Comparison of ENCODE assay signal across 8 mouse cellular contexts in genomic region chr2:109917496-109918413, GRCm38 (mm10). TPM values are rescaled to one million over a fixed set of nuclear protein-coding genes. Genes with fewer than 3 reads are reported as not detected.
A peak's percentile ranks its signal among the peaks of the same experiment; 100 is the strongest.
DNase-seq lines count a peak whose midpoint lies in the region; ATAC-seq and TF ChIP-seq lines count a peak whose summit lies in the region.

TSS of gene Lgr4 (plus strand) at chr2:109917647.

- peak; percentile 98 for ATAC-seq in forebrain, embryonic 12.5 days (ENCODE audit: low FRiP score)
- ATAC-seq in heart, postnatal 0 days (ENCODE audit: insufficient read depth, low read depth): peak; percentile 98
- peak; percentile 96 for ATAC-seq in liver, embryonic 16.5 days (ENCODE audit: low read depth)
- ATAC-seq in neural tube, embryonic 14.5 days (ENCODE audit: low read depth): peak; percentile 97

- DNase-seq in c-Kit-positive CD71-positive TER-119-positive erythroid progenitor cells, embryonic 14.5 days (ENCODE audit: low spot score): peak; percentile 94
- peak; percentile 99 for DNase-seq in heart, postnatal 0 days (ENCODE audit: low spot score)
- DNase-seq in kidney, postnatal 4 days: peak; percentile 95 to 97
- DNase-seq in testis, postnatal 10 days (ENCODE audit: low spot score): peak; percentile 94

- TF ChIP-seq EP300 in heart, postnatal 0 days (IDR thresholded peaks at IDR 0.05; ENCODE audit: low read depth): no peak

- under 1% methylated on average over 85 of the region's 111 CpGs for WGBS in forebrain, embryonic 12.5 days
- under 1% methylated on average over 77 of the region's 111 CpGs for WGBS in heart, postnatal 0 days
- WGBS in liver, embryonic 16.5 days (ENCODE audit: insufficient replicate concordance): under 1% methylated on average over 93 of the region's 111 CpGs
- under 1% methylated on average over 64 of the region's 111 CpGs for WGBS in neural tube, embryonic 14.5 days

- peak within 1 kb of the TSS; percentile 88 for H3K4me2 ChIP-seq in forebrain, embryonic 12.5 days
- peak within 1 kb of the TSS; percentile 84 for H3K4me2 ChIP-seq in heart, postnatal 0 days (ENCODE audit: low read depth, low read length)
- H3K4me2 ChIP-seq in liver, embryonic 16.5 days (ENCODE audit: low read depth, low read length): peak within 1 kb of the TSS; percentile 93
- H3K4me2 ChIP-seq in neural tube, embryonic 14.5 days (ENCODE audit: low read depth, low read length): peak within 1 kb of the TSS; percentile 63

- peaks cover 73% of the 10 kb centered on the region for H3K4me1 ChIP-seq in E14TG2a.4 (replicated peaks; ENCODE audit: low read depth, low read length)
- H3K4me1 ChIP-seq in forebrain, embryonic 12.5 days: peaks cover 21% of the 10 kb centered on the region
- peaks cover 34% of the 10 kb centered on the region for H3K4me1 ChIP-seq in heart, postnatal 0 days (ENCODE audit: control insufficient read depth, insufficient read depth)
- H3K4me1 ChIP-seq in liver, embryonic 16.5 days (ENCODE audit: control insufficient read depth, low read depth, low read length): peaks cover 20% of the 10 kb centered on the region
- H3K4me1 ChIP-seq in neural tube, embryonic 14.5 days (ENCODE audit: control insufficient read depth, insufficient read depth, low read length): peaks cover 21% of the 10 kb centered on the region; the same call in 1 of the 2 replicates

- peak within 1 kb of the TSS; percentile 86 for H3K9ac ChIP-seq in forebrain, embryonic 12.5 days
- H3K9ac ChIP-seq in heart, postnatal 0 days (replicated peaks; ENCODE audit: low read depth, low read length): peak within 1 kb of the TSS; percentile 90
- peak within 1 kb of the TSS; percentile 78 for H3K9ac ChIP-seq in liver, embryonic 16.5 days (ENCODE audit: low read depth, low read length)
- H3K9ac ChIP-seq in neural tube, embryonic 14.5 days (replicated peaks; ENCODE audit: low read depth, low read length): peak within 1 kb of the TSS; percentile 89

- peak within 1 kb of the TSS; percentile 96 for H3K27ac ChIP-seq in forebrain, embryonic 12.5 days
- peak within 1 kb of the TSS; percentile 100 for H3K27ac ChIP-seq in heart, postnatal 0 days (ENCODE audit: low read depth)
- peak within 1 kb of the TSS; percentile 90 for H3K27ac ChIP-seq in liver, embryonic 16.5 days (ENCODE audit: low read length)
- peak within 1 kb of the TSS; percentile 92 for H3K27ac ChIP-seq in neural tube, embryonic 14.5 days (ENCODE audit: low read depth, low read length)

- H3K4me3 ChIP-seq in E14TG2a.4 (replicated peaks; ENCODE audit: low read length): peak within 1 kb of the TSS; percentile 90
- peak within 1 kb of the TSS; percentile 85 for H3K4me3 ChIP-seq in forebrain, embryonic 12.5 days (replicated peaks)
- H3K4me3 ChIP-seq in heart, postnatal 0 days (ENCODE audit: low read depth, low read length): peak within 1 kb of the TSS; percentile 73
- peak within 1 kb of the TSS; percentile 77 for H3K4me3 ChIP-seq in liver, embryonic 16.5 days (ENCODE audit: low read depth, low read length)
- peak within 1 kb of the TSS; percentile 55 for H3K4me3 ChIP-seq in neural tube, embryonic 14.5 days (ENCODE audit: low read depth, low read length)

- TF ChIP-seq CTCF in E14TG2a.4 (conservative IDR thresholded peaks at IDR 0.05; ENCODE audit: low read length): no peak
- no peak for TF ChIP-seq CTCF in heart, postnatal 0 days (IDR thresholded peaks at IDR 0.05; ENCODE audit: low read depth)

- peaks cover 30% of the 10 kb centered on the region for H3K36me3 ChIP-seq in E14TG2a.4 (ENCODE audit: insufficient read depth, low read length)
- no peaks in the 10 kb centered on the region for H3K36me3 ChIP-seq in forebrain, embryonic 12.5 days (replicated peaks)
- no peaks in the 10 kb centered on the region for H3K36me3 ChIP-seq in heart, postnatal 0 days (replicated peaks; ENCODE audit: control insufficient read depth, insufficient read depth, low read length)
- no peaks in the 10 kb centered on the region for H3K36me3 ChIP-seq in liver, embryonic 16.5 days (ENCODE audit: control insufficient read depth, insufficient read depth)
- H3K36me3 ChIP-seq in neural tube, embryonic 14.5 days (ENCODE audit: control insufficient read depth, insufficient read depth, low read length): no peaks in the 10 kb centered on the region

- H3K9me3 ChIP-seq in E14TG2a.4 (ENCODE audit: low read length): no peaks in the 10 kb centered on the region
- H3K9me3 ChIP-seq in forebrain, embryonic 12.5 days: no peaks in the 10 kb centered on the region
- H3K9me3 ChIP-seq in heart, postnatal 0 days (replicated peaks; ENCODE audit: control insufficient read depth, low read length): no peaks in the 10 kb centered on the region
- H3K9me3 ChIP-seq in liver, embryonic 16.5 days (replicated peaks; ENCODE audit: control insufficient read depth, low read length): no peaks in the 10 kb centered on the region
- no peaks in the 10 kb centered on the region for H3K9me3 ChIP-seq in neural tube, embryonic 14.5 days (ENCODE audit: control insufficient read depth, low read length)

- H3K27me3 ChIP-seq in E14TG2a.4 (ENCODE audit: insufficient read depth, low read length): no peaks in the 10 kb centered on the region
- H3K27me3 ChIP-seq in forebrain, embryonic 12.5 days: peaks cover 30% of the 10 kb centered on the region
- H3K27me3 ChIP-seq in heart, postnatal 0 days (ENCODE audit: control insufficient read depth, insufficient read depth, low read length): no peaks in the 10 kb centered on the region
- H3K27me3 ChIP-seq in liver, embryonic 16.5 days (ENCODE audit: control insufficient read depth, insufficient read depth, low read depth, low read length): no peaks in the 10 kb centered on the region; the same call in 1 of the 2 replicates
- no peaks in the 10 kb centered on the region for H3K27me3 ChIP-seq in neural tube, embryonic 14.5 days (ENCODE audit: control insufficient read depth, insufficient read depth, low read length)

RNA-seq across cellular contexts. Expression of gene Lgr4, which starts in this region (rescaled TPM):
- 7.8 and 8.7 TPM in 2 replicates for polyA plus RNA-seq in forebrain, embryonic 12.5 days (2016; fragmentation: Nextera tagmentation; extraction: Ambion mirVana)
- 49.7 and 61.2 TPM in 2 replicates for total RNA-seq in heart, postnatal 0 days (2014; rRNA removed; ENCODE audit: low replicate concordance)
- polyA plus RNA-seq in heart, postnatal 0 days (2015; fragmentation: Nextera tagmentation; extraction: Ambion mirVana): 10.2 and 10.9 TPM in 2 replicates
- 2.9 and 3.5 TPM in 2 replicates for polyA plus RNA-seq in liver, embryonic 16.5 days (2015; fragmentation: Nextera tagmentation; extraction: Ambion mirVana)
- 10.8 and 12.7 TPM in 2 replicates for polyA plus RNA-seq in neural tube, embryonic 14.5 days (2014; fragmentation: Nextera tagmentation; extraction: Ambion mirVana)

Comparison
In these comparisons a context has a peak if more than half of its experiments do, and no peak if none do; other contexts are left out.
1. Peak in every context shown above with its lines: DNase-seq, ATAC-seq, H3K4me3 ChIP-seq and H3K27ac ChIP-seq.